Mouse (Mus musculus): ENCODE results near the gene Hcrtr1. TPM values are rescaled to one million over a fixed set of nuclear protein-coding genes. Genes with fewer than 3 reads are reported as not detected.

Gene Hcrtr1
- polyA plus RNA-seq, 1 experiment from 2014 or later: not detected

DNA sequence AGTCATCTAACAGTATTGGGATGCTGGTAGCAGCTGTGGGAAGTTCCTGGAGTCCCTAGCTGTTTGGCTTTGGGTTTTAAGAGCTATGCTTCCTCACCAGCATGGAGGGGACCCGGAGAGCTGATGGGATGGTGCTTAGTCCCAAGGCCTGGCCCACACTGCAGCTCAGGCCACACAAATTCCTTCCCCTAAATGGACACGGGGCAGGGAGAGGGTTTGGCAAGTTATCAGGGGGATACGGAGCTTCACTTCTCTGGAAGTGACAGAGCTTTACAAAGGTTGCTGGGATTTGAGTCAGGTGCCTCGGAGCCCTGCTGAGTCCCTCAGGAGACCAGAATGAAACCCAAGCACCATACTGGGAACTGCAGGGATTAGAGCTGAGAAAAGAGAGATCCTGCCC is 22.2 kb upstream of the Hcrtr1 start:
- H3K27me3 ChIP-seq (ENCODE audit: control insufficient read depth, insufficient read depth, low read length): no peaks in the 10 kb centered on the region
- 0 out of 2 replicates have a peak overlapping the region, but pooled peaks have one; percentile 18 for H3K9ac ChIP-seq (ENCODE audit: low read length)
- no peak overlapping the region for H3K4me3 ChIP-seq (ENCODE audit: low read length)
- H3K36me3 ChIP-seq (ENCODE audit: control insufficient read depth, insufficient read depth): no peaks in the 10 kb centered on the region
- 27% methylated on average over 4 of the region's 4 CpGs for WGBS
- peak overlapping the region; percentile 17; the same call in 1 of the 2 replicates for H3K4me2 ChIP-seq (ENCODE audit: low read depth, low read length)
- H3K4me1 ChIP-seq (ENCODE audit: control insufficient read depth, insufficient read depth, low read length): peaks cover 31% of the 10 kb centered on the region
- peak overlapping the region; percentile 33; the same call in 1 of the 2 replicates for H3K27ac ChIP-seq (ENCODE audit: low read length)
- no peaks in the 10 kb centered on the region for H3K9me3 ChIP-seq (replicated peaks; ENCODE audit: control insufficient read depth, low read length)
- no peak for ATAC-seq (replicated peaks; ENCODE audit: extremely low read depth, insufficient read depth, low FRiP score)

DNA sequence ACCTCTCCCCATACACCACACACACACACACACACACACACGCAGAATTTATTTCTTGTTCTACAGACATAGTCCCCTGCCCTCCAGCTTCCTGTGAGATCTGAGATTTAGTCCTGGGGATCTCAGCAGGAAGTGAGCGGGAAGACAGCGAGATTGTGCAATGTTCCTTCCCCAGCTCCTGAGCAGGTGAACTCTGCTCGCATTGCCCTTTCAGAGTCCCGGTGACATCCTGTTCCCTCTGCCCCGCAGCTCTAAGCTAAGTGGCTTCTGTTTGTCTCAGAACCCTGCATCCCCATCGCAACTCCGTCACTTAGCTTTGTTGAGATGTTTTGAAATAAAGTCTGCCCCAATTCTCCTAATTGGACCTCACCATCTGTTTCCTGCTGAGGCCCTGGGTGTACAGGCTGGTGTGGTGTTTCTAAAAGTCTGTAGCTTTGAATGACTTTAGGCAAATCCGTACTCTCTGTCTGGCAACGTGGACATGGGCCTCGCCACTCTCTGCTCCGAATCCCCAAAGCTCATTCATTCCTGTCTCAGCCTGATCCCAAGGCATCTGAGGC is 17.7 kb upstream of the Hcrtr1 start:
- no peak overlapping the region for H3K9ac ChIP-seq (ENCODE audit: low read length)
- no peaks in the 10 kb centered on the region for H3K36me3 ChIP-seq (ENCODE audit: control insufficient read depth, insufficient read depth)
- 62% methylated on average over 12 of the region's 12 CpGs for WGBS
- H3K4me3 ChIP-seq (ENCODE audit: low read length): no peak overlapping the region
- peaks cover 3% of the 10 kb centered on the region; the same call in 1 of the 2 replicates for H3K9me3 ChIP-seq (replicated peaks; ENCODE audit: control insufficient read depth, low read length)
- ATAC-seq (replicated peaks; ENCODE audit: extremely low read depth, insufficient read depth, low FRiP score): no peak
- peaks cover 7% of the 10 kb centered on the region for H3K4me1 ChIP-seq (ENCODE audit: control insufficient read depth, insufficient read depth, low read length)
- H3K4me2 ChIP-seq (ENCODE audit: low read depth, low read length): no peak overlapping the region
- H3K27me3 ChIP-seq (ENCODE audit: control insufficient read depth, insufficient read depth, low read length): peaks cover 6% of the 10 kb centered on the region; the same call in 1 of the 2 replicates
- H3K27ac ChIP-seq (ENCODE audit: low read length): no peak overlapping the region

DNA sequence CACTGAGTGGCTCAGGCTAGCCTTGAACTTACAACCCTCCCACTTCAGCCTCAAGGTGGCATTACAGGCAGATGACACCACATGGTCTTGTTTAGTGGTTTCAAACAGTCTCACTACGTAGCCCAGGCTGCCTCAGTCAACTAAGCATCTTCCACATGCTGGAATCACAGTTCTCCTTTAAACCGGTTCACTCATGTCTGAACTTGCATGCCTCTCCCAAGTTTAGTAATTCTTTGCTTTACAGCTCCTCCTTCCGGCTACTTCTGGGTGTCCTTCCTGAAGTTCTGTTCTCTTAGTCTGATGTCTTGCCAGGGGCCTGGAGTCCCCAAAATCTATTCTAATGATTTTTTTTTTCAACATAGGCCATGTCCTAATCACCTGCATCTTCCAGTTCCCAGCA is 15.1 kb upstream of the Hcrtr1 start:
- Histone ChIP-seq H3K27me3 (ENCODE audit: control insufficient read depth, insufficient read depth, low read length) (peaks cover 6% of the 10 kb centered on the region; the same call in 1 of the 2 replicates), H3K9me3 (replicated peaks; ENCODE audit: control insufficient read depth, low read length) (peaks cover 3% of the 10 kb centered on the region; the same call in 1 of the 2 replicates), H3K4me1 (ENCODE audit: control insufficient read depth, insufficient read depth, low read length) (no peaks in the 10 kb centered on the region), H3K9ac (ENCODE audit: low read length) (no peak overlapping the region), H3K27ac (ENCODE audit: low read length) (no peak overlapping the region), H3K36me3 (ENCODE audit: control insufficient read depth, insufficient read depth) (no peaks in the 10 kb centered on the region), H3K4me2 (ENCODE audit: low read depth, low read length) (no peak overlapping the region), H3K4me3 (ENCODE audit: low read length) (no peak overlapping the region)
- WGBS: 73% methylated on average over 3 of the region's 3 CpGs
- ATAC-seq (replicated peaks; ENCODE audit: extremely low read depth, insufficient read depth, low FRiP score): no peak

DNA sequence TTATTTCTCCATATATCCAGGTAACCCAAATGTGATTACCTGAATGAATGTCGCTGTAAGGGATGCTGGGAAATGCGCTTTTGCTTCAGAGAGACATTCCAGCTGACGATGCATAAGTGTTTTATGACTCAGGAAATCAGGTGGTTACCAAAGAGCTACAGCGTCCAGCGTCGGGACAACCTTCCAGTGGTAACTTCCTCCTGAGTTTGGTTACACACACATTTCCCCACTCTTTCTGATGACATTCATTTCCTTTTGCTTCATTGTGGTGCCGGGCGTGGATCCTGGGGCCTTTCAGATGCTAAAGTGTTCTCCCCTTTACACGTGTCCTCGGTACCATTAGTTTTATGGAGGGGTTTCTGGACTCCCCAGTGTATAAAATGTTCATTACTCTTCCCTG is 9.2 kb upstream of the Hcrtr1 start:
- H3K4me2 ChIP-seq (ENCODE audit: low read depth, low read length): no peak overlapping the region
- peaks cover 6% of the 10 kb centered on the region; the same call in 1 of the 2 replicates for H3K27me3 ChIP-seq (ENCODE audit: control insufficient read depth, insufficient read depth, low read length)
- H3K9ac ChIP-seq (ENCODE audit: low read length): no peak overlapping the region
- H3K9me3 ChIP-seq (replicated peaks; ENCODE audit: control insufficient read depth, low read length): no peaks in the 10 kb centered on the region
- H3K36me3 ChIP-seq (ENCODE audit: control insufficient read depth, insufficient read depth): no peaks in the 10 kb centered on the region
- ATAC-seq (replicated peaks; ENCODE audit: extremely low read depth, insufficient read depth, low FRiP score): no peak
- no peaks in the 10 kb centered on the region for H3K4me1 ChIP-seq (ENCODE audit: control insufficient read depth, insufficient read depth, low read length)
- H3K4me3 ChIP-seq (ENCODE audit: low read length): no peak overlapping the region
- WGBS: 66% methylated on average over 10 of the region's 10 CpGs
- no peak overlapping the region for H3K27ac ChIP-seq (ENCODE audit: low read length)

DNA sequence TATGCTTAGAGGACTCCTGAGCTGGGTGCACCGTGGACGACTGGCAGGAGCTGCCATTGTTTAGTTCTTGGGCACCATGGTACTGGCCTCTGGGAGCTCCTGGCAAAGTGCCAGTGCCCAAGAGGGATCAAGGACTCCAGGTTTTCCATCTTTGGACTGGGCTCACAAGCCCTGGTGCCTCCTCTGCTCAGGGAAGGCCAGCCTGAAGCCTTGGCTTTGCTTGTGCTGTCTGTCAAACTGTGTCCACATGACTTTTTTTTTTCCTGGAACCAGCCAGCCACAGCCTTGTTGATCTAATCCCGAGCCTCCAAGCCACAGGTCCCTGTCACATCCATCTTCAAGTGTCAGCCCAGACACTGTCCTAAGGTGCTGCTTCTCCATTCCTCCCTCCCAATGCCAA is 2.6 kb upstream of the Hcrtr1 start:
- no peaks in the 10 kb centered on the region for H3K9me3 ChIP-seq (replicated peaks; ENCODE audit: control insufficient read depth, low read length)
- no peak for ATAC-seq (replicated peaks; ENCODE audit: extremely low read depth, insufficient read depth, low FRiP score)
- no peak overlapping the region for H3K27ac ChIP-seq (ENCODE audit: low read length)
- 46% methylated on average over 3 of the region's 3 CpGs for WGBS
- H3K4me1 ChIP-seq (ENCODE audit: control insufficient read depth, insufficient read depth, low read length): peaks cover 11% of the 10 kb centered on the region
- no peaks in the 10 kb centered on the region for H3K36me3 ChIP-seq (ENCODE audit: control insufficient read depth, insufficient read depth)
- H3K4me2 ChIP-seq (ENCODE audit: low read depth, low read length): no peak overlapping the region
- H3K4me3 ChIP-seq (ENCODE audit: low read length): no peak overlapping the region
- peaks cover 37% of the 10 kb centered on the region for H3K27me3 ChIP-seq (ENCODE audit: control insufficient read depth, insufficient read depth, low read length)
- no peak overlapping the region for H3K9ac ChIP-seq (ENCODE audit: low read length)

DNA sequence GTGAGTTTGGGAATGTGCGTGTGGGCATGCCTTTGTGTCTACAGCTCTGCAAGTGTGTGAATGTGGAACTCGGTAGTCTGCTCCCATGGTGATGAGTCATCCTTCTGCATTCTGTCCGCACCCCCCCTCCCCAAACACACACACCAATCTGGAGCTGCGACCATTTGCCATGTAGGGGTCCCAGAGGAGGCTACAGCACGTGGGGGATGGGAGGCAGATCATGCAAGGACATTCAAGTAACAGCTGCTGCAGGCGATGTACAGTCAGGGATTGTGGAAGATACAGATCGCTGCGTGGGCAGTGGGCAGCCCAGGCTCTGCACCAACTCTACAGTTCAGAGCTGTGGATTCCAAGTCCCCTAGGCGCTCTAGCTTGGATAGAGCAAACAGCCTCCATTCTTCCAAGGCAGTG is 1.8 kb upstream of the Hcrtr1 start:
- peaks cover 11% of the 10 kb centered on the region for H3K4me1 ChIP-seq (ENCODE audit: control insufficient read depth, insufficient read depth, low read length)
- peaks cover 39% of the 10 kb centered on the region for H3K27me3 ChIP-seq (ENCODE audit: control insufficient read depth, insufficient read depth, low read length)
- no peak for ATAC-seq (replicated peaks; ENCODE audit: extremely low read depth, insufficient read depth, low FRiP score)
- no peak overlapping the region for H3K4me2 ChIP-seq (ENCODE audit: low read depth, low read length)
- no peak overlapping the region for H3K9ac ChIP-seq (ENCODE audit: low read length)
- H3K9me3 ChIP-seq (replicated peaks; ENCODE audit: control insufficient read depth, low read length): no peaks in the 10 kb centered on the region
- no peaks in the 10 kb centered on the region for H3K36me3 ChIP-seq (ENCODE audit: control insufficient read depth, insufficient read depth)
- H3K27ac ChIP-seq (ENCODE audit: low read length): no peak overlapping the region
- no peak overlapping the region for H3K4me3 ChIP-seq (ENCODE audit: low read length)
- WGBS: 46% methylated on average over 9 of the region's 9 CpGs

DNA sequence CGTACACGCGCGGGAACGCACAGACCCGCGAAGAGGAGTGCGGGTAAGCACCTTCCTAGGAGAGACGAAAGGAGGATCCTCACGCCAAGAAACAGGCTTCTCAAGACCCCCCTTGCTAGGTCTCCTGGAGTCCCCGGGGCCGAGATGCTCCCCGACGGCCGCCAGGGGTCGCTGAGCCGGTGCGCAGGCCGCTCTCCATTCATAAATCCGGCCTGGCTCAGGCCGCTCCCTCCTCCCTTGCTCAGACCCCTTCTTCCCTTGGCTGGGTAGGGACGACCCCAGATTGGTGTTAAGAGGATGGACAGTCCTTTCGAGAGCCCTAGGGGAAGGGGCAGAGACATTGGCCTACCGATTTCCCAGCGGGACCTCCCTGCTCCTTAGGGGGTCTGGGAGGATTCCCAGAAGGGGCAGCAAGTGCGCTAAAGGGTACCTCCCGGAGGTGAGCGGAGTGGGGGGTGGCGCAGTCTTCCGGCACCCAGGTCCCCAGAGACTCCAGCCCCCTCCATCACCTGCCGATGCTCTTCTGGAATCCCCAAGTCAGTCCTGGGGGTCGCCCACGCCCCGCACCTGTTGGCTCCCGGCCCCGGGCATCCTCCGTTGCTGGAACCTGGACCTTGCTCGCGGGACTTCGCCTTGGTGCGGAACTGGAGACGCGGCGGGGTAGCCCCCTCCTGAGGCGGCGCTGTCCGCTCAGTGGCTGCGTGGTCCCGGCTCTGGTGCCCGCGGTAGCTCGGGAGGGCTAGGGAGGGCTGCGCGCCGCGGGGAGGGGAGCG is 532 bp downstream of the Hcrtr1 start:
- Histone ChIP-seq H3K27me3 (ENCODE audit: control insufficient read depth, insufficient read depth, low read length) (peaks cover 42% of the 10 kb centered on the region), H3K4me2 (ENCODE audit: low read depth, low read length) (peak overlapping the region; percentile 75), H3K9me3 (replicated peaks; ENCODE audit: control insufficient read depth, low read length) (no peaks in the 10 kb centered on the region), H3K9ac (ENCODE audit: low read length) (peak overlapping the region; percentile 47; the same call in 1 of the 2 replicates), H3K4me3 (ENCODE audit: low read length) (peak overlapping the region; percentile 47), H3K4me1 (ENCODE audit: control insufficient read depth, insufficient read depth, low read length) (peaks cover 11% of the 10 kb centered on the region), H3K27ac (ENCODE audit: low read length) (no peak overlapping the region), H3K36me3 (ENCODE audit: control insufficient read depth, insufficient read depth) (no peaks in the 10 kb centered on the region)
- ATAC-seq (replicated peaks; ENCODE audit: extremely low read depth, insufficient read depth, low FRiP score): peak; percentile 69
- under 1% methylated on average over 57 of the region's 57 CpGs for WGBS

DNA sequence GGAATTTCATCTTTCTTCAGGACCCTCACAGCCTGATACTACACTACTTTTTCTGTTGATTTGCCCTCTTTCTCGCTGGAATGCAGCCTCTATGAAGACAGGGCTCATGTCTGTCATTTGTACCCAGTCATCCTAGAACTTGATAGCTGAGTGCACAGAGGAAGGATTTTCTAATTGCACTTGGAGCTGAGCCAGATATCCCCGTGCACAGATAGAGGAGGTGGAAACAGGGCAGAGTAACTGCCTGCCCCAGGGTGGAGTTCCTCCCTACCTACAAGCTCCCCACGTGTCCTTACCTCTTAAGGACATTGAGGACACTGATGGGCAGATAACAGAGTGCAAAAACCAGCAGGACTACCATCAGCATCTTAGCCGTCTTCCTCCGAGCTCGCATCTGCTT is 5.8 kb downstream of the Hcrtr1 start:
- peaks cover 2% of the 10 kb centered on the region; the same call in 1 of the 2 replicates for H3K4me1 ChIP-seq (ENCODE audit: control insufficient read depth, insufficient read depth, low read length)
- H3K27ac ChIP-seq (ENCODE audit: low read length): no peak overlapping the region
- ATAC-seq (replicated peaks; ENCODE audit: extremely low read depth, insufficient read depth, low FRiP score): no peak
- H3K36me3 ChIP-seq (ENCODE audit: control insufficient read depth, insufficient read depth): no peaks in the 10 kb centered on the region
- 41% methylated on average over 6 of the region's 6 CpGs for WGBS
- no peaks in the 10 kb centered on the region for H3K9me3 ChIP-seq (replicated peaks; ENCODE audit: control insufficient read depth, low read length)
- no peak overlapping the region for H3K9ac ChIP-seq (ENCODE audit: low read length)
- no peak overlapping the region for H3K4me3 ChIP-seq (ENCODE audit: low read length)
- no peak overlapping the region for H3K4me2 ChIP-seq (ENCODE audit: low read depth, low read length)
- peaks cover 16% of the 10 kb centered on the region for H3K27me3 ChIP-seq (ENCODE audit: control insufficient read depth, insufficient read depth, low read length)

DNA sequence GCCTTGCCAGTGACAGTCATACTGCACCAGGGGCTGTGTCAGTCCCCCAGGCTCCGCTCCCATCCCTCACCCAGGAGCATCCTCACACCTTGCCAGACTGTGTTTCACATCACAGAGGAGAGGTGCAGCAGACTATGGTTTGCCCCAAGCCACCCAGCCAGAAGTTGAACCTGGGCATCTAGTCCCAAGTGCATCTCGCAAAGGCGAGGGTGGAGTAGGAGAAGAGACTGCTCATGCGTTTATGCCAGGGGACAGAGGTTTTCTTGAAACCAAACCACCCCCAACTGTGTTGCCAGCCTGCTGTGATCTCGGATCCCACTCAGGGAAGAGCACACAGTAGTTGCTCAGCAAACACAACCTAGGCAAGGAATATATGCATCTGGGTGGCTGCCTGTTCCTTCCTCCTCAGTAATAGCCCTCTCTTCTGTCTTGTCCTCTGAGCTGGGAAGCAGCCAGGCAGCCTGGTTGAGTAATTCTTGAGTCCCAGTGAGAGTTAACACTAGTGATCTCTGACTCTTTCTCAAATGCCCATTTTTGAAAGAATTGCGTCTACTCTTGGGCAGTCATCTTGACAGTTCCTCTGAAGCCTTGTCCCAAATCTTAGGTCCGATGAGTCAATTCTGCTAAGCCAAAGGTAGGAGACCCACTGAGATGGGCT is 7.6 kb downstream of the Hcrtr1 start:
- ATAC-seq (replicated peaks; ENCODE audit: extremely low read depth, insufficient read depth, low FRiP score): no peak
- H3K27ac ChIP-seq (ENCODE audit: low read length): no peak overlapping the region
- no peak overlapping the region for H3K4me2 ChIP-seq (ENCODE audit: low read depth, low read length)
- WGBS: 83% methylated on average over 7 of the region's 7 CpGs
- no peaks in the 10 kb centered on the region for H3K4me1 ChIP-seq (ENCODE audit: control insufficient read depth, insufficient read depth, low read length)
- H3K4me3 ChIP-seq (ENCODE audit: low read length): no peak overlapping the region
- no peaks in the 10 kb centered on the region for H3K9me3 ChIP-seq (replicated peaks; ENCODE audit: control insufficient read depth, low read length)
- H3K36me3 ChIP-seq (ENCODE audit: control insufficient read depth, insufficient read depth): peaks cover 10% of the 10 kb centered on the region
- peaks cover 6% of the 10 kb centered on the region; the same call in 1 of the 2 replicates for H3K27me3 ChIP-seq (ENCODE audit: control insufficient read depth, insufficient read depth, low read length)
- H3K9ac ChIP-seq (ENCODE audit: low read length): no peak overlapping the region

All from heart, embryonic 16.5 days (tissue).